Mouse (Mus musculus) liver, embryonic 14.5 days (tissue): ENCODE results near the gene Upk3bl.

ENCODE experiments used
- CTCF ChIP-seq: IDR thresholded peaks from 2 replicates; pipeline ENCODE4 v1.5.1; 2016; ENCODE audit warnings: antibody characterized with exemption, low read depth, control low read depth
- EP300 ChIP-seq: IDR thresholded peaks from 2 replicates; pipeline ENCODE4 v1.6.1; 2016; ENCODE audit warnings: antibody characterized with exemption, low read depth

DNA sequence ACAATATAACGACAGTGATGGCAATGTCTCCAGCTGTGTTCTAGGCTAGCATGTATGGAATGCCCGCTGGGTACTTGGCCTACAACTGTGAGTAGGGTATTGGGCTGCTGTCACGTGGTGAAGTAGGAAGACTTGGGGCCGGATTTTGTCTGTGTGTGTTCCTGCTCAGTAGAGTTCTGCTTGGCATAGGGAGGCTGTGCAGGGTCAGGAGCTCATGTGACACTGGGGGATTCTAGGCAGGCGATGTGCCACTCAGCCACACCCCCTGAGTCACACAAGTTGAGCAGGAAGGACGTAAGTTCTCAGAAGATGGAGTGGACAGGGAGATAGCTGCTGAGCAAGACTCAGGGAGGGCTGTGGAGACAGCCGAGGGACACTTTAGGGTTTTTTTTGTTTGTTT lies 46.5 kb upstream of the Upk3bl start:
- TF ChIP-seq EP300 (no peak), CTCF (no peak)
